Mouse (Mus musculus): ENCODE measurements around the gene Vangl1. TPM values are rescaled to one million over a fixed set of nuclear protein-coding genes. Genes with fewer than 3 reads are reported as not detected.

Vangl1 gene
- polyA plus RNA-seq, 2 experiments, result 62.2 to 62.8 TPM

DNA sequence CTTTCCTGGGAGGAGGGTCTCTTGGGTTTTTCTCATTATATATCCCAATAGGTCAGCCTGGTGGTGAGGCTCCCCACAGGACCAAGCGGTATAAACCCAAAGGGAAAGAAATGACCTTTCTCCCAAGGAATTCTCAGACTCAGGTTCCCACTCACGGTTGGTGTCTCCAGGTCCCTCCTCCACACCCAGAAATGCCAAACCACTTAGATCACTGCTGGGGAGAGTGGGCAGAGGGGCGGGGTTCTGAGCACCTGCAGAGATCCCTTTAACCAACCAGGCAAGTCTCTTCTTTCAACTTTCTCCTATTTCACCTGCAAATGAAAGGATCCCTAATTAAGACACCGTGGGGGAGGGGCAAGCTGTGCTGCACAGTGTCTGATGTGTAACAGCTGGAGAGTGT lies 51.6 kb downstream of the Vangl1 start:
- 61% methylated on average over 4 of the region's 4 CpGs for WGBS (ENCODE audit: insufficient replicate concordance)
- no peak overlapping the region for H3K27ac ChIP-seq

DNA sequence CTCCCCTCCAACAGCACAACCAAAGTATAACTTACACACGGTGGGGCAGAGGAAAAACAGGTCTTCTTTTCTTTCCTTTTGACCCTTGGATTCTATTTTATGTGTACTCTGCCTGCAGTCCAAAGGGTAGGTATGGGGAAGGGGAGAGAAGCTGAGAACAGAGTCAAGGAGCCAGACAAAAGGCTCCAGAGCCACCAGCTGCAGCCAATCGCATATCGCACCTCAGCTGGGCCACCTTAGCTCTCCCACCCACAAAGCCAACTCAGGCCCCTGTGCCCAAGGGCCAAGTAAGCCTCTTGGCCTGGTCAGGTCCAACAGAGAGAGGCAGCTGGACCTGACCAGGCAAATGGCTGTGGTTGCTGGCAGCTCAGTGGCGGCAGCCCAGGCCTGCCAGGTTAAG lies 52.0 kb downstream of the Vangl1 start:
- peaks cover 19% of the 10 kb centered on the region for H3K36me3 ChIP-seq (replicated peaks; ENCODE audit: control insufficient read depth, insufficient read depth, low read depth)
- H3K9me3 ChIP-seq (ENCODE audit: control insufficient read depth, low read length), result no peaks in the 10 kb centered on the region
- 58% methylated on average over 4 of the region's 4 CpGs for WGBS (ENCODE audit: insufficient replicate concordance)
- H3K4me3 ChIP-seq (ENCODE audit: insufficient read depth in 1 of 2, low read depth in 2 of 2, low read length in 2 of 2), result no peak overlapping the region
- H3K27ac ChIP-seq, result no peak overlapping the region
- no peak overlapping the region for H3K9ac ChIP-seq (replicated peaks)
- no peaks in the 10 kb centered on the region for H3K27me3 ChIP-seq (ENCODE audit: control insufficient read depth, insufficient read depth, low read length)
- DNase-seq (ENCODE audit: low read depth in 3 of 3, low spot score in 3 of 3), result no peak
- no peak overlapping the region for H3K4me2 ChIP-seq (ENCODE audit: low read depth)
- TF ChIP-seq EP300 (IDR thresholded peaks at IDR 0.05; ENCODE audit: low read depth), result no peak
- no peak for TF ChIP-seq CTCF (IDR thresholded peaks at IDR 0.05; ENCODE audit: low read depth)
- peaks cover 3 to 8% of the 10 kb centered on the region in 2 experiments; a peak in 3 of 4 replicates for H3K4me1 ChIP-seq (replicated peaks; ENCODE audit: control insufficient read depth in 2 of 2, insufficient read depth in 2 of 2, low read length in 1 of 2)
- no peak for ATAC-seq (ENCODE audit: insufficient read depth)

More for the DNA sequence above, 51.6 kb downstream of the Vangl1 start:
- Histone ChIP-seq H3K4me1 (replicated peaks; ENCODE audit: control insufficient read depth in 2 of 2, insufficient read depth in 2 of 2, low read length in 1 of 2) (peaks cover 3 to 7% of the 10 kb centered on the region in 2 experiments; a peak in 3 of 4 replicates), H3K9ac (replicated peaks) (no peak overlapping the region), H3K27me3 (ENCODE audit: control insufficient read depth, insufficient read depth, low read length) (no peaks in the 10 kb centered on the region), H3K9me3 (ENCODE audit: control insufficient read depth, low read length) (no peaks in the 10 kb centered on the region), H3K4me2 (ENCODE audit: low read depth) (no peak overlapping the region), H3K4me3 (ENCODE audit: insufficient read depth in 1 of 2, low read depth in 2 of 2, low read length in 2 of 2) (no peak overlapping the region), H3K36me3 (replicated peaks; ENCODE audit: control insufficient read depth, insufficient read depth, low read depth) (peaks cover 23% of the 10 kb centered on the region)
- TF ChIP-seq CTCF (IDR thresholded peaks at IDR 0.05; ENCODE audit: low read depth) (no peak), EP300 (IDR thresholded peaks at IDR 0.05; ENCODE audit: low read depth) (no peak)
- no peak for DNase-seq (ENCODE audit: low read depth in 3 of 3, low spot score in 3 of 3)
- no peak for ATAC-seq (ENCODE audit: insufficient read depth)

DNA sequence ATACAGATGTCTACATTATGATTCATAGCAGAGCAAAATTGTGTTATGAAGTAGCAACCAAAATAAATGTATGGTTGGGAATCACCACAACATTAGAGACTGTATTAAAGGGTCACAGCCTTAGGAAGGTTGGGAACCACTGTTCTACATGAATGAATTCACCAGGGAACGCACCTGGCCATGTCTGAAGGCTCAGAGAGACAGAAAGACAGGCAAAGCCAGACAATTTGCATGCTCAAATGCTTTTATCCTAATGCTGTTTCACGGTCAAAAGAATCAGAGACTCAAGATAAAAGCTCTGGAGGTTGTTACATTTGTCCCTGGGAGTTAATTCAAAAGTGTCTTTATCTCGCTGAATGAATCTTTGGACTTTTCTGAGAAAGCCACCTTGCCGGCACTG lies 52.6 kb downstream of the Vangl1 start:
- 63% methylated on average over 4 of the region's 4 CpGs for WGBS (ENCODE audit: insufficient replicate concordance)
- H3K9ac ChIP-seq (replicated peaks), result no peak overlapping the region
- H3K36me3 ChIP-seq (replicated peaks; ENCODE audit: control insufficient read depth, insufficient read depth, low read depth), result peaks cover 13% of the 10 kb centered on the region
- H3K4me1 ChIP-seq (replicated peaks; ENCODE audit: control insufficient read depth in 2 of 2, insufficient read depth in 2 of 2, low read length in 1 of 2), result peaks cover 6 to 11% of the 10 kb centered on the region in 2 experiments; a peak in 3 of 4 replicates
- H3K27me3 ChIP-seq (ENCODE audit: control insufficient read depth, insufficient read depth, low read length), result no peaks in the 10 kb centered on the region
- TF ChIP-seq EP300 (IDR thresholded peaks at IDR 0.05; ENCODE audit: low read depth) (no peak), CTCF (IDR thresholded peaks at IDR 0.05; ENCODE audit: low read depth) (no peak)
- H3K4me3 ChIP-seq (ENCODE audit: insufficient read depth in 1 of 2, low read depth in 2 of 2, low read length in 2 of 2), result no peak overlapping the region
- DNase-seq (ENCODE audit: low read depth in 3 of 3, low spot score in 3 of 3) (no peak), ATAC-seq (ENCODE audit: insufficient read depth) (no peak)
- H3K9me3 ChIP-seq (ENCODE audit: control insufficient read depth, low read length), result no peaks in the 10 kb centered on the region
- no peak overlapping the region for H3K4me2 ChIP-seq (ENCODE audit: low read depth)
- no peak overlapping the region for H3K27ac ChIP-seq

DNA sequence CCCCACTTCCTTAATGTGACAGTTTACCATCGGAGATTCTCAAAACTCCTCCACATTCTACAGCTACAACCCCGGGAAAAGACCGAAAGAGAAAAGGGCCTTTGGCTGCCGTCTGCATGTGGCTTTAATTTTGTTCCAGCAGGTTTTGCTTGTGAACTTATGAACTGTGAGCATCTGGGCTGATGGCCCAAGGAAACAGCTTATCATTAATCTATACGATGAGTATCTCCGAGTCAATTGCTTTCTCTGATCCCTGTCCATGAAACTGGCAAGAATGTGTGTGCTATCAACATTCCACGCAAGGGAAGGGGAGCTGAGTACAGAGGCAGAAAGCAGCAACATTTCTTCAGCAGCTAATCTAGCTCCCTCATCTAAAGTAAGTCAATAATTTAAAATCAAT lies 54.6 kb downstream of the Vangl1 start:
- H3K9me3 ChIP-seq (ENCODE audit: control insufficient read depth, low read length), result no peaks in the 10 kb centered on the region
- no peak overlapping the region for H3K9ac ChIP-seq (replicated peaks)
- DNase-seq (ENCODE audit: low read depth in 3 of 3, low spot score in 3 of 3) (no peak), ATAC-seq (ENCODE audit: insufficient read depth) (no peak)
- H3K4me3 ChIP-seq (ENCODE audit: insufficient read depth in 1 of 2, low read depth in 2 of 2, low read length in 2 of 2), result no peak overlapping the region
- no peak overlapping the region for H3K27ac ChIP-seq
- no peaks in the 10 kb centered on the region for H3K27me3 ChIP-seq (ENCODE audit: control insufficient read depth, insufficient read depth, low read length)
- H3K36me3 ChIP-seq (replicated peaks; ENCODE audit: control insufficient read depth, insufficient read depth, low read depth), result no peaks in the 10 kb centered on the region
- TF ChIP-seq EP300 (IDR thresholded peaks at IDR 0.05; ENCODE audit: low read depth), result no peak
- no peak for TF ChIP-seq CTCF (IDR thresholded peaks at IDR 0.05; ENCODE audit: low read depth)
- no peak overlapping the region for H3K4me2 ChIP-seq (ENCODE audit: low read depth)
- H3K4me1 ChIP-seq (replicated peaks; ENCODE audit: control insufficient read depth in 2 of 2, insufficient read depth in 2 of 2, low read length in 1 of 2), result peaks cover 25 to 30% of the 10 kb centered on the region in 2 experiments
- WGBS (ENCODE audit: insufficient replicate concordance), result 65% methylated on average over 7 of the region's 7 CpGs

DNA sequence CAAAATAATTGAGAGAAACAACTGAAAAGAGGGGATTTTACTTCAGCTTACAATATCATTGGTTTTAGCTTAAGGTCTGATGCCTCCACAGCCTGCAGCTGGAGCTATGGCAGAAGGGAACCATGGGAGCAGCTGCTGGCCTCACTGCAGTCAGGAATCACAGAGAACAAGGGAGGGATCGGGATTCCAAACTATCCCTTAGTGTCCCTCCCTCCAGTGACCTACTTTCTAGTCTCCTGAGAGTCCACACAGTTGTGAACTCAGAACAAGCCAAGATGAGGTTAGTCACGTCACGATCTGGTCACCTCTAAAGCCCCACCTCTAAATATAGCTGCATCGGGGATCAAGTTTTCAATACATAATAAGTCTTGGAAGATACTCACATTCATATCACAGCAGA lies 57.3 kb downstream of the Vangl1 start:
- no peaks in the 10 kb centered on the region for H3K9me3 ChIP-seq (ENCODE audit: control insufficient read depth, low read length)

More for the DNA sequence above, 57.3 kb downstream of the Vangl1 start:
- DNase-seq (ENCODE audit: low read depth in 3 of 3, low spot score in 3 of 3), result no peak
- H3K9ac ChIP-seq (replicated peaks), result no peak overlapping the region
- H3K36me3 ChIP-seq (replicated peaks; ENCODE audit: control insufficient read depth, insufficient read depth, low read depth), result no peaks in the 10 kb centered on the region
- no peak overlapping the region for H3K4me3 ChIP-seq (ENCODE audit: insufficient read depth in 1 of 2, low read depth in 2 of 2, low read length in 2 of 2)
- no peak overlapping the region for H3K27ac ChIP-seq
- H3K27me3 ChIP-seq (ENCODE audit: control insufficient read depth, insufficient read depth, low read length), result no peaks in the 10 kb centered on the region
- ATAC-seq (ENCODE audit: insufficient read depth), result no peak
- H3K4me2 ChIP-seq (ENCODE audit: low read depth), result no peak overlapping the region
- 78% methylated on average over 4 of the region's 4 CpGs for whole genome bisulfite sequencing (ENCODE audit: insufficient replicate concordance)
- peaks cover 49 to 54% of the 10 kb centered on the region in 2 experiments for H3K4me1 ChIP-seq (replicated peaks; ENCODE audit: control insufficient read depth in 2 of 2, insufficient read depth in 2 of 2, low read length in 1 of 2)
- TF ChIP-seq EP300 (IDR thresholded peaks at IDR 0.05; ENCODE audit: low read depth) (no peak), CTCF (IDR thresholded peaks at IDR 0.05; ENCODE audit: low read depth) (no peak)

All from liver, embryonic 14.5 days (tissue).